Mouse (Mus musculus): Measurements from ENCODE around the gene Cops9.

The Cops9 gene

GRCm38 (mm10) chr1:92641514-92642272, at the start of gene Cops9:
Gene Cops9 (minus strand): TSS chr1:92641985.
- peak; percentile 77 for DNase-seq (ENCODE audit: low read depth)

- no peak for DNase-seq (ENCODE audit: low read depth)
Measured at GRCm38 (mm10) chr1:92691166-92691844, 49.5 kb upstream of the Cops9 start.

- no peak for DNase-seq (ENCODE audit: low read depth)
Measured at GRCm38 (mm10) chr1:92686994-92687393, 45.2 kb upstream of the Cops9 start.

- DNase-seq (ENCODE audit: low read depth) = no peak
Measured at GRCm38 (mm10) chr1:92683151-92683550, 41.4 kb upstream of the Cops9 start.

- DNase-seq (ENCODE audit: low read depth) = no peak
Measured at GRCm38 (mm10) chr1:92680668-92681603, 39.2 kb upstream of the Cops9 start.

GRCm38 (mm10) chr1:92678757-92679156, 37.0 kb upstream of the Cops9 start:
- DNase-seq (ENCODE audit: low read depth) = no peak

- no peak for DNase-seq (ENCODE audit: low read depth)
Measured at GRCm38 (mm10) chr1:92676676-92676975, 34.8 kb upstream of the Cops9 start.

GRCm38 (mm10) chr1:92675932-92676675, 34.3 kb upstream of the Cops9 start:
- DNase-seq (ENCODE audit: low read depth) = no peak

GRCm38 (mm10) chr1:92673258-92673782, 31.5 kb upstream of the Cops9 start:
- no peak for DNase-seq (ENCODE audit: low read depth)

- DNase-seq (ENCODE audit: low read depth) = no peak
Measured at GRCm38 (mm10) chr1:92671326-92671725, 29.5 kb upstream of the Cops9 start.

GRCm38 (mm10) chr1:92669430-92669829, 27.6 kb upstream of the Cops9 start:
- no peak for DNase-seq (ENCODE audit: low read depth)

- no peak for DNase-seq (ENCODE audit: low read depth)
Measured at GRCm38 (mm10) chr1:92667106-92667505, 25.3 kb upstream of the Cops9 start.

GRCm38 (mm10) chr1:92659392-92659791, 17.6 kb upstream of the Cops9 start:
- no peak for DNase-seq (ENCODE audit: low read depth)

GRCm38 (mm10) chr1:92657025-92657820, 15.4 kb upstream of the Cops9 start:
- no peak for DNase-seq (ENCODE audit: low read depth)

GRCm38 (mm10) chr1:92654676-92655075, 12.9 kb upstream of the Cops9 start:
- no peak for DNase-seq (ENCODE audit: low read depth)

GRCm38 (mm10) chr1:92653179-92653578, 11.4 kb upstream of the Cops9 start:
- no peak for DNase-seq (ENCODE audit: low read depth)

- no peak for DNase-seq (ENCODE audit: low read depth)
Measured at GRCm38 (mm10) chr1:92651467-92651866, 9.7 kb upstream of the Cops9 start.

- DNase-seq (ENCODE audit: low read depth) = peak; percentile 57
Measured at GRCm38 (mm10) chr1:92648673-92649072, 6.9 kb upstream of the Cops9 start, which contains the start of gene Otos. Gene Otos (minus strand): TSS chr1:92648841.

GRCm38 (mm10) chr1:92648197-92648596, 6.4 kb upstream of the Cops9 start:
- DNase-seq (ENCODE audit: low read depth) = no peak

- DNase-seq (ENCODE audit: low read depth) = peak; percentile 75
Measured at GRCm38 (mm10) chr1:92647752-92648151, 6.0 kb upstream of the Cops9 start.

- no peak for DNase-seq (ENCODE audit: low read depth)
Measured at GRCm38 (mm10) chr1:92647026-92647425, 5.2 kb upstream of the Cops9 start.
